Mouse (Mus musculus) embryo, embryonic 11 days (tissue): ENCODE results near the gene 4930469K13Rik.

Experiments used
- DNase-seq: peaks from one replicate; pipeline ENCODE4 v3.0.0-alpha.2; 2015

The 4930469K13Rik gene

DNA sequence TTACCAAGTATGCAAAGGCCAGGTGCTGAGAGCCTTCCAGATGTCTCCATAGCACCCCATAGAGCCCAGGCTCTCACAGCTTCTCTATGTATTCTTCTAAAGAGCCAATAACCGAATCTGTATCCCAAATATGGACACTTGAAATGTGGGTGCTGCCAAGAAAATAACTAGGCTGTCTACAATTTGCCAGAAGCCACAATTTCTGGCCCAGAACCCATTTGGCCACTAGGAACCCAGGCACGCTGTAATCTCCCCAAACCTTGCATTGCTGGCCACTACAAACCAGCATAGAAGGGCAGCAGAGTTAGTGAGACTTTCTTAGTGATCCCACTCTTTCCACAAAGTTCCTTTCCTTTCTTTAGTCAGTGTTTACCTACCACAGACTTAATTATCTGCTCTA, 123.2 kb downstream of the 4930469K13Rik start:
- DNase-seq = no peak

DNA sequence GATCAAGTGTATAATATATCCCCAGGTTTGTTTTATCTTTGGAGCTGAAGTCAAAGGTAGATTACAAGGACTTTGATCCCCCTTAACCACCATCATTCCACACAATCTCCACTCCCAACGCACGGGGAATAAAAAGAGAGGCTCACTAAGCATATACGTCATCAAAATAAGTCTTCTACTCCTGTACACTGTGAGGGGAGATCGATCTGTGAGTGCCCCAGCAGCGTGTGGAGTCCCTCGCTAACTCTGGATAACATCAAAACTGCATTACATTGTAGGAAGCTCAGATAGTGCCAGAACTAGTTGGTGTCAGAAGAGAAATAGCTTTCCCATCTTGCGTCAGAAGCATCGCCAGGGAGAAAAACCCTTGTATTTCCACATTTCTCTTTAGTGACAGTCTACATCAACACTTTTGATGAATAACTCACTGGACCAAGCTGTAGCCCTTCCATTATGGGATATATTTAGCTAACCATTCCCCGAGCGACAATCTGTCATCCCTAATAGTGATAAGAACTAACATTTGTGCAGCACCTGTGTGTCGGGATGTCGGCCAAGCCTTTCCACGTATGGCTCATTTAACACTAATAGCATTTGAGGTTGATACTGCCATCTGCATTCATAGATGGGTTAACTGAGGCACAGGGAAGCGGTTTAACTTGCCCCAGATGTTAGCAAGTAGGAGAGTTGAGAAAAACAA, 123.9 kb downstream of the 4930469K13Rik start:
- no peak for DNase-seq

DNA sequence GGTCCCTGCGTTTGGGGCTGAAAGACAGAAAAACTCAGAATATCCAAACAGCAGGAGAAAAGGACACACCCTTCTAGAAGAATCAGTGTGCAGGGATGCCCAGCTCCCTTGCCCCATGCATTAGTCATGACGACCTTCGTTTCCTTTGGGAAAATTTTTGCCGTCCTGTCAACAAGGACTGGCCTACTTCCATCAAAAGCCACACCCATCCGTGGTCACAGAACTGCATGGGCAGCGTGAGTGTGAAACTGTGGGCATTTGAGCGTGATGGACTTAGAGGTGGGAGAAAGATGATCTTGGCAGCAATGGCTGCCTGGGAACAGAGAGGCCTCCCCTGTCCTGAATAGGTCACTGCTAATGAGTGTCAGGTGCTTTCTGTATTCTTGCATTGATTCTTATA, 126.2 kb downstream of the 4930469K13Rik start:
- DNase-seq = no peak

DNA sequence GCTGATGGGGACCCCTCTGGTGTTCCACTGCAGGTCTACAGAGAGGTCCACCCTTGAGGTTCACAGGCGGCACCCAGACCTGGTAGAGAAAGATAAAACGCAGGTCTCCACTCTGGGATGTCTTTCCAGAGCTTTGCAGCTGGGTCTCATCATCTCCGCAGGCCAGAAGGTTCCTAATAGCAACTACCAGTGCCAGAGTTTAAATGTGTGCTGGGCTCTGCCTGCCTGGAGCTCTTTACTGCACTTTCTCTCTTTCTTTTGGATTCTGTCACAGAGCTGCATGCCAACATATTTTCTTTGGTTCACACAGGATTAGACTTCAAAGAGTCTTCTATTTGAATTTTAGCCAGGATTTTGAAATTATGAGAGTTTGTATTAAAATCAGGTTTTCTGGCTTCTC, 129.2 kb downstream of the 4930469K13Rik start:
- DNase-seq = no peak

DNA sequence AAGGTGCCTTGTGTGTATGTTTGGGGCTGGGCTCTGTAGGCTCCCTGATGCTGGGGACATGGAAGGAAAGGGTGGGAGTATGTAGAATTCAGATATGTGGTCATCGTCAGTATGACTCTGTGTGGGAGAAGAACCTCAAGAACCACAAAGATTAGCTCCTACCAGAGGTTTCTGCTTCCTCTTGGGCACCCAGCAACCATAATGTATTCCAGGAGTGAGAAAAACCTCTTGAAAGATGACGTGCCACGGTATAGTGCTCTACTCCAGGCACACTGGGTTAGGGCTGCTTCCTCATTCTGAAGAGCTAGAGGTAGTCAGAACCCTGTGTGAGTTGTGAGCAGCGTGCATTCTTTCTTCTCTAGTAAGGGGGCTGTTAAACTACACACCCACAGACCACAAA, 130.6 kb downstream of the 4930469K13Rik start:
- DNase-seq = no peak

DNA sequence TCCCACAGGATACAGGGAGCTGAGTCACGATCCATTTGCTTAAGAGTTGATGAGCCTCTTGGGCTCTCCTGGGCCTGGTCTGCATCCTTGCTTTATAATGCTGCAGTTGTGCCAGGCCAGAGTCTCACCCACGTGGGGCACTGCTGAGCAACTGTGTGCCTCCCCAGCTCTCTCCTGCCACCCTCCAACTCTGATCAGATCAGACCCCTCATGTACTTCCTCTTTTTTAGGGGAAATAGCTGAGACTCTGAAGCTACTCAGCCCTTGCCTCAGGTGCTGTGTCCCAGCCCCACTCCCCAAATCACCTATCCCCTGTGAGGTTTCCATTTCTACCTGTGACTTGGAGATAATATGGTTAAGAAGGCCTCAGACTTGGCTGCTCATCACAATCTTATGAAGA, 133.0 kb downstream of the 4930469K13Rik start:
- no peak for DNase-seq

DNA sequence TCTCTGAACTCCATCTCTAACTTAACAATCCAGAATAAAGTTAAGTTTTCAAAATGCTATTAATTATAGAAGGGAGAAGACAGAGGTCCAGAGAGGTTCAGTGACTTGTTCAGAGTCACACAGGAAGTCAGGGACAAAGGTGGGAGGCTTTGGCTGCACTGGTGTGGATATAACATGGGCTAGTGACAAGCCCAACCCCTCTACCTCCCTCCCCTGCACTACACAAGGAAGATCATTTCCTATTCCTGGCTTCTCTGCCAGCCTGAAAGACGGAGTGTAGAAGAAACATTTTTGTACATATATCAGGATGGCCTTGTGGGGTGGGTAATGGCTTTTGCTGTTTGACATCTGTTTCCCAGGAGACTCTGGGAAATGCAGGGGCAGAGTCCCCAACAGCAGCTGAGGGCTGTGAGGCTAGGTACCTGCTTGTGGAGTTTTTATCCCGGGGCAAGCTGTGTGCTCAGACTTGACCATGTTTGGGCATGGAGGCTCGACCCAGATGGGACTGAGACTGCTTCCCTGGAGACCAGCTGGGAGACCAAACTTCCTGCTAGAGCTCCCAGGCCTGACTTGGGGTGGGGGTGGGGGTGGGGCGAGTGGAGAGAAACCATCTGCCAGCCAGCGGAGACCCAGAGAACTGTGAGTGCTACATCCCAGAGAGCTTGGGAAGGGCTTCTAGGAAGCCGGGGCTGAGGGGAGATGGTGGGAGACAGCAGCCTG, 135.5 kb downstream of the 4930469K13Rik start, which contains the start of gene Kcnmb1:
Gene Kcnmb1, plus strand, starts transcription at position 326 of the 720 bp plus-strand sequence.
- DNase-seq = peak; percentile 43

DNA sequence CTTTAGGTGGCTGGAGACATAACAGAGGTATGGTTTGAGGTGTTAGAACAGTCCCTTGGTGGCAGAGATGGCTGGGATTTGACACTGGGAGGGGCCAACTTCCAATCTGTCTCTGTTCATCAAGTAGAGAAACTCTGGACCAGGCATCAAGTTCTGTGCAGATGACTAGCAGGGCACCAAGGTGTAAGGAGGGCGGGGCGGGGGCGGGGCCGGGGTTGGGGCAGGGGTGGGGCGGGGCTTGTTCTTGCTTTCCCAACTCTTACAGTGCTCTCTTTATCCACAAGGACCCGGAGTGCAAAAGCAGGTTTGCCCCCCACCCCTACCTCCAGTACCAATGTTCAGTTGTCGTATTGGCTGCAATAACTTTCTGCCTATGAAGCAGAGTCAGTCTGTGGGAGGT, 136.2 kb downstream of the 4930469K13Rik start:
- DNase-seq = no peak

DNA sequence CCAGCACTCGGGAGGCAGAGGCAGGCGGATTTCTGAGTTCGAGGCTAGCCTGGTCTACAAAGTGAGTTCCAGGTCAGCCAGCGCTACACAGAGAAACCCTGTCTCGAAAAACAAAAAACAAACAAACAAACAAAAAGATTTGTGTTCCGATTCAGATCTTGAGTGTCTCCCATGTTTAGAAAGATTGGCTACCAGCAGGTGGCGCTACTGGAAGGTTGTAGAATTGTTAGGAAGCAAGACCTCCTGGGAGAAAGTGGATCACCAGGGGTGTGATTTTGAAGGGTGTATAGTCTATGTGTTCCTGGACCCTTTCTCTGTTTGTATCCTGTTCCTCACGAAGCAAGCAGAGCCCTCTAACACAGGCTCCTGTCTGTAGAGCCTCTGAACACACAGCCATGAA, 139.6 kb downstream of the 4930469K13Rik start:
- peak; percentile 59 for DNase-seq

DNA sequence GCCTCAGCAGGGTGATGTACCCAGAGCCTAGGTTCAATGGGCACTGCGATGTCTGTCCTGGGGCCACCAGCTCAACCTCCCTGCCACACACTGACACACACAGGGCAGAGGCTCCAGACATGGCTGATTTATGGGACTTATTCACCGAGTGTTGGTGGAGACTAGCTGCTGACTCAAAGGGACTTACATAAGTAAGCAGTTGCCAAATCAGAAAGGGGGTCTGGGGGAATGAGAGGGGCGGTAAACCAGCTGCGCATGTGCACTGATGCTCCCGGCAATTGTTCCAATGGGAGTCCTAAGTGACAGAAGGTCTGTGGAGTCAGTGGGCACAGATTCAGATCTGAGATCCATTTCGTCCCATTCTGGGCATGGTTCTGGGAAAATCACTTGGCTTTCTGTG, 140.8 kb downstream of the 4930469K13Rik start:
- DNase-seq = no peak

DNA sequence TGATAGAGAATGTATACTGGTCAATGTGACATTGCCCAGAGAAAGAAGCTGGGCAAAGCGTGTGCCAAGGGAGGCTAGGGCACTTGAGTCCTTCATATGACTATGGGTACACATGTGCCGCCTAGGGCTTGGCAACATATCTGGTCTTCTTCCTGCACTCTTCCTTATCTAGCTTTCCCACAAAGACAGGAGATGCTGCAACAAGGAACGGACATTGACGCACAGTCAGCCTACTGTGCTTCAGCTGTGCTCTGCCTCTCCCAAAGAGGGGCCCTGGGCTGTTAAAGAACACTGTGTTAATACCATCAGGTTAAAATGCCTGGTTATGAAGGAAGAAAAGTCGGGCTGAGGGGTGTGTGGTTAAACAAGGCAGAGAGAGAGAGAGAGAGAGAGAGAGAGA, 141.7 kb downstream of the 4930469K13Rik start:
- no peak for DNase-seq

DNA sequence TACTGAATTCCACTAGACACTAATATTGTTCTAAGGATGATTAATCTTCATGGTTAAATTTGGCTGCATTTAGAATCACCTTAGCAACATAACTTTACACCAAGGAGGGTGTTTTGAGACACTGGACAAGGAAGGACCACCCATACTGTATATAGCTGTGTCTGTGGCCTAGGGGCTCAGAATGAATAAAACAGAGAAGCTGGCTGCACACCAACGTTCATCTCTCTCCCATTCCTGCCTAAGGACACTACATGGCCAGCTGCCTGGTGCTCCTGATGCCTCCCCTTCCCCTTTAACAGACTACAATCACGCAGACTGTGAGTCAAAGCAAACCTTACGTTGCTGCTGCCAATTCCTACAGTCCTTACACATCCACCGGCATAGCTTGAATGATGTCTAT, 142.4 kb downstream of the 4930469K13Rik start:
- no peak for DNase-seq

DNA sequence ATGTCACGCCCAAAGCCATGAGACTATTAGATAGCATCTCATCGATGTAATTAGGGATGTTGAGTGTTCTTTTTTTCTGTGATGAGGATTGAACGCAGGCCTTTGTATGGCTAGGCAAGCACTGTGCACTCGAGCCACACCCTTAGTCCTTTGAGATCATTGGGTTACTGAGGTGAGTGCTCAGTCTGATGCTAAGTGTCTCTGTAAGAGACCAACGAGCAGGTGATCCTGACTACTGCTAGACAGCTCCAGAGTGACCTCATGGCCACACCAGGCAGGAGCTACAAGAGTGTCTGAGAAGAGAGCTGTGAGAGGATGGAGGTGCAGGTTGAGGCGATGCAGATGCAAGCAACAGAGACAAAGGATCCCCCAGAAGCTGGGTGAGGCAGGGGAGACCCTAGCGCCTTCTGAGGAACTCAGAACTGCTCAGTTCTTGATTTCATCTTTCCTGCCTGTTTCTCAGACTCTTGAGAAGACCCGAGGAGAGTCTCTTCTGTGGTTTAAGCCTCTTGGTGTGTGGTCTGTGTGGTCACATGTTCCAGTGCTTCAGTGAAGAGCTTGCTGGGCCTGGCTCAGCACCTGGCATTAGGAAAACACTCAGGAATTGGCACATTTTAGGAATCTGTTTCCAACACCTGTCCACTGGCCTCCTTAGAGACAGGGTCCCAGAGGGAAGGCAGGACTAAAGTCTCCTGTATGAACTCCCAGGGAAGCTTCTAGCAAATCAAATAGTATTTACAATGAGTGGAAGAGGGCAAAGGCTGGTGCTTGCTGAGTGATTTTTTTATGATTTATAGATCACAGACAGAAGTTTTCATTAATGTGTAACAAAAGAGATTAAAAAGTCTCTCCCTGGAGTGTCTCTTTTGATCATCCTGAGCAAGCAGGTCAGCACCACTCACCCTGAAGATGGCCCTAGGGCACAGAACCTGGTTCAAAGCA, 146.4 kb downstream of the 4930469K13Rik start:
- DNase-seq = no peak

DNA sequence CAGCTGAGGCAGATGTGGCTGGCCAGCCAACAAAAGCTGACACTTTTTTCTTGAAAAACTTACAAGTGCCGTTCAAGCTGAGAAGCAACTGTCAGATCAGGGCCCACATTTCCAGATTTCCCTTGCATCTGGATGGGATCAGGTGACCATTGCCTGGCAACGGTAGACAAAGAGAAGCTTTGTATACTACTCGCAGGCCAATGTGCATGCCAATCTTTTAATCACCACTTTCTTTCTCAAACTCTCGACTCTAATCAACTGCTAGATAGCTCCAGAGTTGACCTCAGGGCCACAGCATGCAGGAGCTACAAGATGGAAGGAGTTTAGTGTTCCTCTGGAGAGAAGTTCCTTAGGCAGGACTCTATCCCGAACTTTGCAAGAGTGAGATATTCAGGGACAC, 147.2 kb downstream of the 4930469K13Rik start:
- DNase-seq = peak; percentile 47

DNA sequence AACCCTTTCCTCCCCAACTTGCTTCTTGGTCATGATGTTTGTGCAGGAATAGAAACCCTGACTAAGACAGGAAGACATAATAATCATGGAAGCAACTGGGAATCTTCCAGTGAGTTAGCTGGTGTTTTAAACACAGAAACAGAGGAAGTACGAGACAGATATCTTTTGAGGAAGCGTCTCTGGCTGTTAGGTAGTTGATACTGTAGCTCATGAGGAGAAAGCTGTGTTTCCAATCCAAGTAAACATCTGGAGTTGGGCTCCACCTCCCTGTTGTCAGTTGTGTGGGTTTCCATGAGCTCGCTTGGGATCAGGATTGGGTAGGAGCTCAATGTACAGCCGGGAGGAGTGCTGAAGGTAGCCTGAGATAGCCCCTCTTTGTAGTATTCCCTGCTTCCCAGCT, 151.9 kb downstream of the 4930469K13Rik start:
- no peak for DNase-seq

DNA sequence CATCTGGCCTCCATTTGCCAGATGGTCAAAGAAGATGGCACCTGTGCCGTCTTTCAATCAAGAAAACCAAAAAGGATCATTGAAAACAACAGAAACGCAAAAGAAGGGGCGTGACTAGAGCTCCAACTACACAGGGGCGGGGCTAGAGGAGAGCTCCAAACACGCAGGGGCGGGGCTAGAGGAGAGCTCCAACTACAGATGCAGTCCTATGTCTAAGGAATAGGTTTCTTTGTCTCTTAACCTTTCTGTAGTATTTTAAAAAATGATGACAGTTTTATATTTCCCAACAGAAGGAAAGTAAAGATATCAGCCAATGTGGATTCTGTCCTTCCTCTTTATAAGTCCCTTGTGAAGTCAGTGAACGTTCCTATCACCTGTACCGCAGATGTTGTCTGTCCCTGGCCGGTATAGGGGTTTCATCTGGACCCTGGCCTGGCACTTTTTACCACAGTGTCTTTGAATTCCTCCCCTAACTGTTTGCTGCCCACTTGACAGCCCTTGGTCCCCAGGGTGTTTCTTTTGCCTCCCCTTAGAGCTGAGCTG, 153.5 kb downstream of the 4930469K13Rik start:
- no peak for DNase-seq

DNA sequence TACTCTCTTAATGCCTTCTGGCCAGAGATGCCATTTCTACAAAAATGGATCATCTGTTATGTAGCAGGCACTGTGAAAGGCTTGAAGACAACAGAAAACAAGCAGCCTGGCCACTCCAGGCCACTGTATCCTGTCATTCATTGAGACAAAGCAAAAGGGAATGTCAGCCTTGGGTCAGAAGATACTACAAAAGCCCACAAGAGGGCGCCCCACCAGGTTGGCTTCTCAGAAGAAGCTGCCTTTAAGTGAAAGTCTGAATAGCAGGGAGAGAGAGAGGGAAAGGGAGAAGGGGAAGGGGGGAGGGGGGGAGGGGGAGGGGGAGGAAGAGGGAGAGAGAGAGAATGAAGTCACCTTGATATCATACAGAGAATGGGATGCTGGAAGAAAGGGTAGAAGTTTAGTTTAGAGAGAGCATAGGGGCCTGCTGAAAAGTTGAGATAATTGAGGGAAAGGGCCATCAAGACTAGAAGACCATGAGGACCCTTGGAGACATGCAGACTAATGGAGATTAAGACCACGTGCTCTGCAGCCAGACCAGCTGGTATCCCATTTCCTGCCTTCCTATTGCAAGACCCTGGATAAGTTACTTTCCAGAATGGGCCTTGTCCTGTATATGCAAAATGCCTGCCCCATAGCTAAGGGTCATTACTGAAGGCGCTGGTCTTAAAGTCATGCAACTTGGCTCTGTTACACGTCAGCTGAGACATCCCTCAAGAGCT, 154.1 kb downstream of the 4930469K13Rik start:
- peak; percentile 43 for DNase-seq

DNA sequence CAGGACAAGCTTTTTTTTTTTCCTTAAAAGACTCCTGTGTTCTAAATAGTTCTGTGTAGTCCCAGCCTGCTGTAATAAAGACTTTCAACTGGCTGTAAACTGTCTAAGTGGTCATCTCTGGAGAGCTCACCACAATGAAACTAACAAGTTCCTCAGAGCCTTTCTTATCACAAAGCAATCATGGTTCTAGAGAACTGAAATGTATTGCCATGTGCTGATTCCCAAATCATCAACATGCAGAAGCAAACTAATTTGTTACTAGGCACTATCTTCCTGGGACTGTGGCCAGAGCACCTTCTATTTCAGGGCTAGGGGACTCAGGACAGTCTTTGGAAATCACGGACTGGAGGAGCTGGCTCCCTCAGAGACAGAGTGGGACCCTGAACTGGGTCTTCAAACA, 154.8 kb downstream of the 4930469K13Rik start:
- no peak for DNase-seq

DNA sequence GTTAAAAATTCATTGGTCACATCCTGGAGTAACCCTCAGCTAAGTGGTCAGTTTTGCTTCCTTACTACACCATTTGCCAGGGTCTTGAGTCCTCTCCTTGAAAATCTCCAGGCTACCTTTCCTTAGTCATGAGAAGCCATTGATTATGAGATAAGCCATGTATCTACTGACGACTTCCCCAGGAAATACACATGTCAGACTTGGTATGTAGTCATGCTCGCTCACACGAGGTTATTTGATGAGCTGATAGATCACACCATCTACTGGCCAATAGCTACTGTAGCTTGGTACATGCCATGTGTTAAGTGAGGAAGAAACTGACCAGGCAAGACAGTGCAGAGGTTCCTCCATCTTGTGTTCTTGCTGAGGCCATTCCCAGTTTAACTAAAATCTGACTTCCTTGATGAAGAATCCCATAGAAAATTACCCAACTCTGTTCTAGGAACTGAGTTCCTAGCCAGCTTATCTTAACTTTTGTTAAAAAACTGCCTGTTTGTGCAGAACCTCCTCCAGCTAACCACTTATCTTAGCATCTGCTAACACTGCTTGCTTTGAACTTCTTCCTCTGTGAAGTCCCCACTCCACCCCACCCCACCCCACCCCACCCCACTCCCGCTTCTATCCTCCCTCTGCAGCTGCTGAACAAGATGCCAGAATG, 158.8 kb downstream of the 4930469K13Rik start:
- DNase-seq = no peak

DNA sequence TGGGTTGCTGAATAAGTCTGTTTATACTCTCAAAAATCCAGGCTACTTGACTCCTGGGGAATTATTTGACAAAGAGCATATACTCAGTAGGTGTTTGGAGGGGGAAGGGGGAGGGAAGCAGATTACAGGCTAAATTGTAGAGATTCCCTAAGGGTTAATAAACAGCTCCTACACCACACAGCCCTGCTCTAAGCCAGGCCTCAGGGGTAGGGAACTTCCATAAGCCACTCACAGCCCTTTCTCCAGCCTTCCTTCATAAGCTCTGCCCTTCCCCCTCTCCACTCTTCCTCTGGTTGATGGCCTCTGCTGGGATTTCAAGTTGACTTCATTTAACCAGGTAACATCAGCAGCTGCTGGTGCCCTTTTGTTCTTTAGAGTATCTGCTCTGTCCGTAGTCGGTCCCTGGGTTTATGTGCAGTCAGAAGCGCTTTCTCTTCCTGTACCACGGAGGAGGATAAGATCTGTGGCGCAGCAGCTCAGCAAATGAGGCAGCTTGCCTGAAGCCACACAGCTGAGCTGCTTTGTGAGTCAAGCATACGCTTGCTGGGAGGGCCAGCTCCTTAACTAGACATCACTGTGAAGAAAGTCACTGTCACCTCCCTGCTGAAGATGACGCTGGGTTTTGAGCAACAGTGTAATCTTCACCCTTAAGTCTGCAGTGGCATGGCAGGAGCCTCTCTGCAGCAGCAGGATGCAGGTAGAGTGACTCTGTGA, 159.6 kb downstream of the 4930469K13Rik start:
- DNase-seq = no peak

DNA sequence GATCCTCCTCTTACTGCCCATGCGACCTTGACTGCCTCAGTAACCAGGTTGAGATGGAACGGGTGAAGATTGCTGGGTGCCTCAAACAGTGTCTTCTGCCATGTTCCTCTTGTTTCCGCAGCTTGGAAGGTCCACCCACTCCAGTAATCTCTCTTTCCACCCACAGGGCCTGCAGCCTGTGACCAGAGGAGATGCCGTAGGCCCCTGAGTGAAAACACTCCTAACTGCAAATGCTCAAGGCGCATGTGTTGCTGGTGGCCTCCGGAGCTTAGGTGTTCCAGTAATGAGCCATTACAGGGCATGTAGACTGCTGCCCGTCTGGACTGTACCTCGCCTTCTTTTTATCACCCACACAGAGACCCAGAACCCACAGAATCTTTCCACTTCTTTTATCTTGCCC, 160.7 kb downstream of the 4930469K13Rik start:
- DNase-seq = no peak
